Comparison of ENCODE assay signal across 12 mouse cellular contexts in the genomic region with DNA sequence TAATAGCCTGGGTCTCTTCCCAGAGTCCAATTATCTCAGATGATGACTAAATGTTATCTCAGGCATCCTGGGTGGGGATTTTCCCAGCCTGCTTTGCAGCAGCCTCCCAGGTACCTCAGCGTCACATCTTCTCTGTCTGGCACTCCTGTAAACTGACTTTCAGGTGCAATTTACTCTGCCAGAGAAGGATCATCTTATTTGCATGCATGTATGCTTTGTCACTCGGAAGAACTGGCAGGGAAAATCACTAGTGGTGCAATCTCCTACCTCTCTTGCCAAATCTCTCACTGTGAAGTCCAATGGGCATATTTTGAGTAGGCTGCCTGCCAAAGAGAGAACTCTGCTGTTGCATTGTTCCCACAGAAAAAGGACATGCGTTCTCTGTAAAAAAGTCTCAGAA.
DNase-seq lines count a peak whose midpoint lies in the region; ATAC-seq and TF ChIP-seq lines count a peak whose summit lies in the region.
"Had no signal": no experiment of that assay in that cellular context is flagged by ENCODE, and none has a peak within 500 bp of the region (broad histone marks: within the 10 kb centered on the region; RNA-seq: fewer than 3 reads in every experiment).

No protein-coding gene starts in this region.

- no peak overlapping the region for H3K9ac ChIP-seq in midbrain, postnatal 0 days (replicated peaks; ENCODE audit: low read length, poor library complexity, severe bottlenecking)
- no peak overlapping the region for H3K9ac ChIP-seq in midbrain, embryonic 11.5 days (ENCODE audit: low read length)
- H3K9ac ChIP-seq in kidney, embryonic 14.5 days (ENCODE audit: low read depth, low read length) = no peak overlapping the region
- H3K9ac ChIP-seq: forebrain, embryonic 13.5 days had no signal

- 60% methylated on average over 3 of the region's 3 CpGs for WGBS in midbrain, postnatal 0 days
- 89% methylated on average over 3 of the region's 3 CpGs for WGBS in midbrain, embryonic 11.5 days
- 87% methylated on average over 3 of the region's 3 CpGs for WGBS in kidney, embryonic 14.5 days

- no peak overlapping the region for H3K27ac ChIP-seq in midbrain, postnatal 0 days (ENCODE audit: low read depth, low read length)
- H3K27ac ChIP-seq in midbrain, embryonic 11.5 days (ENCODE audit: low read depth, low read length) = no peak overlapping the region
- H3K27ac ChIP-seq in kidney, embryonic 14.5 days (ENCODE audit: low read depth, low read length) = no peak overlapping the region
- H3K27ac ChIP-seq: forebrain, embryonic 13.5 days had no signal

- no peaks in the 10 kb centered on the region for H3K4me1 ChIP-seq in midbrain, postnatal 0 days (ENCODE audit: insufficient read depth, low read length)
- H3K4me1 ChIP-seq in midbrain, embryonic 11.5 days (ENCODE audit: control insufficient read depth, insufficient read depth, low read length) = no peaks in the 10 kb centered on the region
- H3K4me1 ChIP-seq in kidney, embryonic 14.5 days (ENCODE audit: control insufficient read depth, insufficient read depth, low read length) = no peaks in the 10 kb centered on the region
- H3K4me1 ChIP-seq: forebrain, embryonic 13.5 days had no signal

- no peaks in the 10 kb centered on the region for H3K9me3 ChIP-seq in midbrain, postnatal 0 days (ENCODE audit: low read length)
- no peaks in the 10 kb centered on the region for H3K9me3 ChIP-seq in midbrain, embryonic 11.5 days (ENCODE audit: control insufficient read depth, low read length)
- H3K9me3 ChIP-seq in kidney, embryonic 14.5 days (ENCODE audit: control insufficient read depth, low read length) = no peaks in the 10 kb centered on the region
- H3K9me3 ChIP-seq: forebrain, embryonic 13.5 days had no signal

- H3K27me3 ChIP-seq in midbrain, postnatal 0 days (ENCODE audit: insufficient read depth, low read length) = no peaks in the 10 kb centered on the region
- no peaks in the 10 kb centered on the region for H3K27me3 ChIP-seq in midbrain, embryonic 11.5 days (ENCODE audit: control insufficient read depth, insufficient read depth, low read length)
- H3K27me3 ChIP-seq in kidney, embryonic 14.5 days (ENCODE audit: control insufficient read depth, insufficient read depth, low read length) = no peaks in the 10 kb centered on the region
- H3K27me3 ChIP-seq: forebrain, embryonic 13.5 days had no signal

- DNase-seq in midbrain, postnatal 0 days (ENCODE audit: low spot score) = peak; percentile 47
- DNase-seq in midbrain, embryonic 11.5 days (ENCODE audit: low spot score, missing footprints) = no peak
- peak; percentile 68 for DNase-seq in cerebellum, adult 9-10 months
- peak; percentile 64 for DNase-seq in layer of hippocampus, adult 9-11 months
- no peak for DNase-seq in thymus, postnatal 0 days (ENCODE audit: low spot score)
- DNase-seq: lung, postnatal 14 days; retina, postnatal 1 day; thymus, adult 18-20 months had no signal

- ATAC-seq in midbrain, postnatal 0 days (ENCODE audit: low FRiP score) = no peak
- no peak for ATAC-seq in midbrain, embryonic 11.5 days (ENCODE audit: low FRiP score)
- ATAC-seq in CD4-positive, CD25-positive, alpha-beta regulatory T cell, adult 4 months = no peak
- no peak for ATAC-seq in kidney, embryonic 14.5 days (ENCODE audit: low FRiP score, low TSS enrichment)
- ATAC-seq: forebrain, embryonic 13.5 days had no signal

- no peak overlapping the region for H3K4me2 ChIP-seq in midbrain, postnatal 0 days (ENCODE audit: low read depth, low read length, poor library complexity, severe bottlenecking)
- no peak overlapping the region for H3K4me2 ChIP-seq in midbrain, embryonic 11.5 days
- H3K4me2 ChIP-seq in kidney, embryonic 14.5 days (replicated peaks; ENCODE audit: low read depth, low read length) = no peak overlapping the region
- H3K4me2 ChIP-seq: forebrain, embryonic 13.5 days; heart, embryonic 11.5 days had no signal

- no peak for TF ChIP-seq CTCF in midbrain, postnatal 0 days (IDR thresholded peaks at IDR 0.05)

- H3K4me3 ChIP-seq in midbrain, postnatal 0 days (ENCODE audit: low read depth, low read length) = no peak overlapping the region
- H3K4me3 ChIP-seq in midbrain, embryonic 11.5 days (ENCODE audit: low read depth, low read length) = no peak overlapping the region
- no peak overlapping the region for H3K4me3 ChIP-seq in kidney, embryonic 14.5 days (ENCODE audit: low read length)
- H3K4me3 ChIP-seq: forebrain, embryonic 13.5 days had no signal

- no peaks in the 10 kb centered on the region for H3K36me3 ChIP-seq in midbrain, postnatal 0 days (ENCODE audit: insufficient read depth, low read length)
- H3K36me3 ChIP-seq in midbrain, embryonic 11.5 days (ENCODE audit: control insufficient read depth, insufficient read depth, low read length) = no peaks in the 10 kb centered on the region
- no peaks in the 10 kb centered on the region for H3K36me3 ChIP-seq in kidney, embryonic 14.5 days (ENCODE audit: control insufficient read depth, insufficient read depth, low read length)

Comparison
In these comparisons a context has a peak if more than half of its experiments do, and no peak if none do; other contexts are left out.
1. DNase-seq: peak in midbrain, postnatal 0 days (single experiment), cerebellum, adult 9-10 months (single experiment) and layer of hippocampus, adult 9-11 months (single experiment); none in midbrain, embryonic 11.5 days (single experiment) and thymus, postnatal 0 days (single experiment).